Mouse (Mus musculus): ENCODE results near the gene Ly86. TPM values are rescaled to one million over a fixed set of nuclear protein-coding genes. Genes with fewer than 3 reads are reported as not detected.

Ly86 gene
- total RNA-seq, 2 experiments from 2014 or later = 6.9 to 8.2 TPM

GRCm38 (mm10) chr13:37429661-37430271 lies 84.8 kb downstream of the Ly86 start:
- DNase-seq (ENCODE audit: low spot score in 2 of 2) = no peak

GRCm38 (mm10) chr13:37431707-37432106 lies 86.7 kb downstream of the Ly86 start:
- no peak for DNase-seq (ENCODE audit: low spot score in 2 of 2)

- no peak for DNase-seq (ENCODE audit: low spot score in 2 of 2)
These were observed 87.6 kb downstream of the Ly86 start for GRCm38 (mm10) chr13:37432653-37433052.

- DNase-seq (ENCODE audit: low spot score in 2 of 2) = no peak
These were observed 88.1 kb downstream of the Ly86 start for GRCm38 (mm10) chr13:37433142-37433541.

GRCm38 (mm10) chr13:37433730-37434129 lies 88.7 kb downstream of the Ly86 start:
- DNase-seq (ENCODE audit: low spot score in 2 of 2) = no peak

GRCm38 (mm10) chr13:37434137-37434772 lies 89.2 kb downstream of the Ly86 start:
- DNase-seq (ENCODE audit: low spot score in 2 of 2) = peak; percentile 66 to 75

GRCm38 (mm10) chr13:37434841-37435240 lies 89.8 kb downstream of the Ly86 start:
- DNase-seq (ENCODE audit: low spot score in 2 of 2) = no peak

GRCm38 (mm10) chr13:37436267-37437013 lies 91.4 kb downstream of the Ly86 start:
- DNase-seq (ENCODE audit: low spot score in 2 of 2) = no peak

- no peak for DNase-seq (ENCODE audit: low spot score in 2 of 2)
These were observed 93.8 kb downstream of the Ly86 start for GRCm38 (mm10) chr13:37438788-37439187.

- DNase-seq (ENCODE audit: low spot score in 2 of 2) = no peak
These were observed 94.5 kb downstream of the Ly86 start for GRCm38 (mm10) chr13:37439477-37439876.

- no peak for DNase-seq (ENCODE audit: low spot score in 2 of 2)
These were observed 94.9 kb downstream of the Ly86 start for GRCm38 (mm10) chr13:37439941-37440340.

GRCm38 (mm10) chr13:37440593-37441307 lies 95.7 kb downstream of the Ly86 start:
- no peak for DNase-seq (ENCODE audit: low spot score in 2 of 2)

GRCm38 (mm10) chr13:37442058-37442457 lies 97.0 kb downstream of the Ly86 start:
- DNase-seq (ENCODE audit: low spot score in 2 of 2) = no peak

- DNase-seq (ENCODE audit: low spot score in 2 of 2) = no peak
These were observed 97.5 kb downstream of the Ly86 start for GRCm38 (mm10) chr13:37442531-37442930.

- no peak for DNase-seq (ENCODE audit: low spot score in 2 of 2)
These were observed 101.8 kb downstream of the Ly86 start for GRCm38 (mm10) chr13:37446699-37447258.

GRCm38 (mm10) chr13:37451021-37451420 lies 106.0 kb downstream of the Ly86 start:
- DNase-seq (ENCODE audit: low spot score in 2 of 2) = no peak

GRCm38 (mm10) chr13:37451471-37451870 lies 106.5 kb downstream of the Ly86 start:
- no peak for DNase-seq (ENCODE audit: low spot score in 2 of 2)

GRCm38 (mm10) chr13:37452022-37452941 lies 107.3 kb downstream of the Ly86 start:
- DNase-seq (ENCODE audit: low spot score in 2 of 2) = peak in 1 of 2 experiments; percentile 47

GRCm38 (mm10) chr13:37453203-37453602 lies 108.2 kb downstream of the Ly86 start:
- peak; percentile 82 to 84 for DNase-seq (ENCODE audit: low spot score in 2 of 2)

- DNase-seq (ENCODE audit: low spot score in 2 of 2) = no peak
These were observed 109.3 kb downstream of the Ly86 start for GRCm38 (mm10) chr13:37454356-37454755.
